Mouse (Mus musculus): ENCODE measurements at regions not wholly inside any gene's neighbourhood (a gene's known extent, or its start where the extent isn't known, plus 50 kb on each side); places are given as distances from the start of the nearest gene placed in this dataset.

DNA sequence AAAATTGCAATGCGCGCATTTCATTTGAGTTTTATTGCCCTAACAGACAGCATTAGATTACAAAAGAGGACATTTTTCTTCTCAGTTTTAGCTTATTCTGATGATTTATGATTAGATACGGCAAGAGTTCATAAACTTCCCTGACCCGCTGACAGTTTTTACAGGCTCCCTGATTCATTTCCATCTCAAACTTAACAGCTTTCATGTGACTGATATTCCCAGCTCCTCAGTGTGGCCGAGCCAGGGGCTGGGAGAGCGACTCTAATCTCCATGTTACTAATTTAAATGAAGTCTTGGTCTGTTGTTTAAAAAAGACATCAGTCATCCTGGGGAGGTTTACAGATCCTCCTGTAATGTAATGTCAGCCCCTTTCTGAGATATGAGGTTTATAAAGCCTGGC, 355.5 kb upstream of the Prox1 start:
- TF ChIP-seq CTCF (IDR thresholded peaks at IDR 0.05; ENCODE audit: extremely low read depth, insufficient read length, insufficient replicate concordance, low read depth, low read length) (no peak), POLR2A (IDR thresholded peaks at IDR 0.05; ENCODE audit: low read depth, low read length) (no peak)
